Mouse (Mus musculus) hindbrain, embryonic 12.5 days (tissue): Measurements from ENCODE around the gene Spag6. TPM values are rescaled to one million over a fixed set of nuclear protein-coding genes. Genes with fewer than 3 reads are reported as not detected.

ENCODE experiments used
- ATAC-seq: fragments of 200-750 bp; cut with Nextera tagmentation; 2 replicates; pipeline ENCODE4 v1.8.0; 2017; ENCODE audit warnings: moderate TSS enrichment; ENCODE audit not compliant: low FRiP score
- H3K27ac ChIP-seq: fragments of 300-500 bp; sonication (generic); 2 replicates; pipeline ENCODE4 v1.5.1; 2016; ENCODE audit warnings: mild to moderate bottlenecking
- H3K27me3 ChIP-seq: fragments of 300-500 bp; sonication (generic); 2 replicates; pipeline ENCODE4 v1.6.1; 2016; ENCODE audit warnings: mild to moderate bottlenecking
- H3K36me3 ChIP-seq: fragments of 300-500 bp; sonication (generic); 2 replicates; pipeline ENCODE4 v1.6.1; 2016; ENCODE audit warnings: mild to moderate bottlenecking
- H3K4me1 ChIP-seq: fragments of 300-500 bp; sonication (generic); 2 replicates; pipeline ENCODE4 v1.6.1; 2016
- H3K4me2 ChIP-seq: fragments of 300-500 bp; sonication (generic); replicated peaks from 2 replicates; pipeline ENCODE4 v1.6.1; 2016; ENCODE audit warnings: mild to moderate bottlenecking
- H3K4me3 ChIP-seq: fragments of 300-500 bp; sonication (generic); 2 replicates; pipeline ENCODE4 v1.5.1; 2016; ENCODE audit warnings: mild to moderate bottlenecking
- H3K9ac ChIP-seq: fragments of 300-500 bp; sonication (generic); 2 replicates; pipeline ENCODE4 v1.6.1; 2016; ENCODE audit warnings: mild to moderate bottlenecking, moderate library complexity
- H3K9me3 ChIP-seq: fragments of 300-500 bp; sonication (generic); replicated peaks from 2 replicates; pipeline ENCODE4 v1.6.1; 2016; ENCODE audit warnings: mild to moderate bottlenecking
- WGBS: fragments of 180-500 bp; shearing (Covaris S2); methylation state at CpG from one replicate; pipeline ENCODE4 v1.1.7; 2016; 5-methylcytosine and 5-hydroxymethylcytosine counted together
- polyA plus RNA-seq: library from polyadenylated mRNA; unstranded; fragments of >200 nt; fragmentation: Nextera tagmentation; extraction: Ambion mirVana; gene quantifications from 2 replicates; pipeline ENCODE4 v1.2.1, GENCODE M21; 2016

Gene Spag6
- polyA plus RNA-seq, 1 experiment from 2014 or later, result 0.22 TPM

GRCm38 (mm10) chr2:18756144-18756543 lies 62.3 kb downstream of the Spag6 start:
- Histone ChIP-seq H3K9me3 (no peaks in the 10 kb centered on the region), H3K27ac (no peak overlapping the region), H3K4me3 (no peak overlapping the region), H3K36me3 (no peaks in the 10 kb centered on the region), H3K27me3 (no peaks in the 10 kb centered on the region), H3K4me2 (no peak overlapping the region), H3K9ac (no peak overlapping the region), H3K4me1 (no peaks in the 10 kb centered on the region)
- 57% methylated on average over 2 of the region's 2 CpGs for WGBS
- no peak for ATAC-seq

GRCm38 (mm10) chr2:18764846-18765245 lies 71.0 kb downstream of the Spag6 start:
- ATAC-seq, result no peak
- no peak overlapping the region for H3K9ac ChIP-seq
- H3K9me3 ChIP-seq, result no peaks in the 10 kb centered on the region
- H3K27me3 ChIP-seq, result no peaks in the 10 kb centered on the region
- H3K4me1 ChIP-seq, result peaks cover 2% of the 10 kb centered on the region; the same call in 1 of the 2 replicates
- H3K36me3 ChIP-seq, result no peaks in the 10 kb centered on the region
- H3K4me3 ChIP-seq, result no peak overlapping the region
- no peak overlapping the region for H3K27ac ChIP-seq
- H3K4me2 ChIP-seq, result no peak overlapping the region
- 79% methylated on average over 2 of the region's 2 CpGs for WGBS

DNA sequence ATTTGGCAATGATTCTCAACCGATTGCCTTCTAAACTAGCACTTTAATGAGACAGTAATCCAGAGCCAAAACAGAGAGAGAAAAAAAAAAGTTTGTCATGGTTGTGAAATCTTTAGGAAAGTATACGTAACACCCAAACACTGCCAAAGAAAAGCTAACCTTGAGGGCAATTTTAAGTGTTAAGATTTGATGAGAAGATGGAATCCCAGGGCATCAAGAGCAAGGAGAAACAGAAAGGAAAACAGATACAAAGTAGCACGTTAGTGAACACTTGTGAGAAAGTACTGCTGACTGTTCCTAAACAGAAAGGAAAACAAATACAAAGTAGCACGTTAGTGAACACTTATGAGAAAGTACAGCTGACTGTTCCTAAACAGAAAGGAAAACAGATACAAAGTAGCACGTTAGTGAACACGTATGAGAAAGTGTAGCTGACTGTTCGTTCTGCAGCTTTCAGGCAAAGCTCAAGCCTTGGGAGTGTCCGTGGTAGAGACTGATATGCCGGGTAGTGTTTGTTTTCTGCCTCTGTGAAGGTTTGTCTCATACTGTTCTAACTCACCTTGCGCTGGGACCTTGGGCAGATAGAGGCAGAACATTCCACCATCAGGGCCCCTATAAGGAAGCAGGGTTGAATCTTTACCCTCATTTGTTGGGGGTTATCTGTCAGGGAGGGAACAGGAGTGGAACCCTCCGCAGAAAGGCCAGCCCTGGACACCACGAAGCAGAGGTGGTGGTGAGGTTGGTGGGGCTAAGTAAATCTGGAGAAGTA lies 71.8 kb downstream of the Spag6 start:
- ATAC-seq, result no peak
- WGBS, result 70% methylated on average over 12 of the region's 12 CpGs
- H3K4me1 ChIP-seq, result peaks cover 2% of the 10 kb centered on the region; the same call in 1 of the 2 replicates
- H3K4me3 ChIP-seq, result no peak overlapping the region
- H3K36me3 ChIP-seq, result no peaks in the 10 kb centered on the region
- no peak overlapping the region for H3K27ac ChIP-seq
- peak overlapping the region; percentile 6; the same call in 1 of the 2 replicates for H3K4me2 ChIP-seq
- no peaks in the 10 kb centered on the region for H3K27me3 ChIP-seq
- no peaks in the 10 kb centered on the region for H3K9me3 ChIP-seq
- no peak overlapping the region for H3K9ac ChIP-seq

DNA sequence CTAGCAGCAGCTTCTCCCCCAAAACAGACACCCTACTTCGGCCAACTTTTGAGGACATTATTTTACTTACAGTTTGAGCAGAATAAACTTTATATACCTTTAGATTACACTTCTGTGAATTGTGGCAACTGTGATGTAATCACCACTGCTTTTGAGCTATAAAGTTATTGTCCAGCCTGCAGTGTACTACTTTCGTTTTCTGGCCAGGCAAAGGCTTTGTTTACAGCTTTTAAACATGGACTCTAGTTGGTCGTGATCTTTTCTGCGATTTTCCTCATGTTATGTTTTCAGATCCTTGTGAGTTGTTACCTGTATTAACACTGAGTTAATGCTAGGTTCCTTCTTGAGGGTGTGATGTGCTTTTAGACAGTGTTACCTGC lies 72.6 kb downstream of the Spag6 start:
- Histone ChIP-seq H3K36me3 (no peaks in the 10 kb centered on the region), H3K27me3 (no peaks in the 10 kb centered on the region), H3K27ac (peak overlapping the region; percentile 95), H3K4me3 (peak overlapping the region; percentile 61), H3K9ac (peak overlapping the region; percentile 91), H3K4me2 (peak overlapping the region; percentile 55), H3K9me3 (no peaks in the 10 kb centered on the region), H3K4me1 (peaks cover 2% of the 10 kb centered on the region; the same call in 1 of the 2 replicates)
- WGBS, result 54% methylated on average over 4 of the region's 4 CpGs
- ATAC-seq, result peak; percentile 9; the same call in 1 of the 2 replicates

DNA sequence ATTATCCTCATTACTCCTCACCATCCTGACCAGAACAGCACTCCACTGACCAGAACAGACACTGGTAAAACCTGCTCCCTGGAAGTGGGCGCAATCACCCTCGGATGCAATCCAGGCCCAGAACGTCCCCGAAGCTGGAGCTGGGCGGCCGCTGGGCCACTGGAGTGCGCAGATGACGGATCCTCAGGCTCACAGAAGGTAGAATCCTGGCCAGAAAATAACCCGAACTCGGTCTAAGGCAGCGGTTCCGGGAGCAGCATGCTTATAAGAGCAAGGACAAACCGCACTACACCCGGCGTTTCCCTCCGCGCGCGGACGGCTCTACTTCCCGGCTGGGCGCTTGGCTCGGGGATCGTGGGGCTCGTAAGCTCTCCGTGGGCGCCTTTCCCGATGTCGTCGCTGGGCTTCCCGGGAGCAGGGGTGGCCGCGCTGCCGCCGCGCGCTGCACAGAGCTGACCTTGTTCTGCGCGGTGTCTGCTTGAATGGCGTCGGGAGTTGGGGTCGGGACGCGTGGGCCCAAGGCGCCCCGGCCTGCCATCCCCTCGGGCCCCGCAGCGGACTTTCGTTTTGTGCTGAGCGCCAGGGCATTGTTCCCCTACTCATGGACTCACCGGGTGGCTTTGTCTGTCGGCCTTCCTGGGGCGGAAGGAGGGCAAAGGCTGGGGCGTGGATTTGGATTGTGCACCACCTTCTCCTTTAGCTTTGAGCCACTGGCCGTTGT lies 73.1 kb downstream of the Spag6 start:
- no peaks in the 10 kb centered on the region for H3K9me3 ChIP-seq
- H3K27ac ChIP-seq, result peak overlapping the region; percentile 95
- peak overlapping the region; percentile 55 for H3K4me2 ChIP-seq
- no peaks in the 10 kb centered on the region for H3K36me3 ChIP-seq
- peak overlapping the region; percentile 91 for H3K9ac ChIP-seq
- under 1% methylated on average over 56 of the region's 56 CpGs for WGBS
- peaks cover 2% of the 10 kb centered on the region; the same call in 1 of the 2 replicates for H3K4me1 ChIP-seq
- no peaks in the 10 kb centered on the region for H3K27me3 ChIP-seq
- H3K4me3 ChIP-seq, result peak overlapping the region; percentile 61
- ATAC-seq, result peak; percentile 90

GRCm38 (mm10) chr2:18768414-18768813 lies 74.6 kb downstream of the Spag6 start:
- no peak for ATAC-seq
- Histone ChIP-seq H3K27me3 (no peaks in the 10 kb centered on the region), H3K27ac (no peak overlapping the region), H3K4me3 (no peak overlapping the region), H3K9ac (no peak overlapping the region), H3K9me3 (no peaks in the 10 kb centered on the region), H3K36me3 (no peaks in the 10 kb centered on the region), H3K4me2 (no peak overlapping the region), H3K4me1 (peaks cover 2% of the 10 kb centered on the region; the same call in 1 of the 2 replicates)
- WGBS, result 88% methylated on average over 2 of the region's 2 CpGs

- H3K27ac ChIP-seq, result no peak overlapping the region
- no peaks in the 10 kb centered on the region for H3K4me1 ChIP-seq
- H3K4me2 ChIP-seq, result no peak overlapping the region
- H3K36me3 ChIP-seq, result no peaks in the 10 kb centered on the region
- H3K9me3 ChIP-seq, result no peaks in the 10 kb centered on the region
- ATAC-seq, result no peak
- no peak overlapping the region for H3K4me3 ChIP-seq
- no peak overlapping the region for H3K9ac ChIP-seq
- peaks cover 3% of the 10 kb centered on the region for H3K27me3 ChIP-seq
- 91% methylated on average over 8 of the region's 8 CpGs for WGBS
Observed at GRCm38 (mm10) chr2:18772413-18772812, 78.6 kb downstream of the Spag6 start.

DNA sequence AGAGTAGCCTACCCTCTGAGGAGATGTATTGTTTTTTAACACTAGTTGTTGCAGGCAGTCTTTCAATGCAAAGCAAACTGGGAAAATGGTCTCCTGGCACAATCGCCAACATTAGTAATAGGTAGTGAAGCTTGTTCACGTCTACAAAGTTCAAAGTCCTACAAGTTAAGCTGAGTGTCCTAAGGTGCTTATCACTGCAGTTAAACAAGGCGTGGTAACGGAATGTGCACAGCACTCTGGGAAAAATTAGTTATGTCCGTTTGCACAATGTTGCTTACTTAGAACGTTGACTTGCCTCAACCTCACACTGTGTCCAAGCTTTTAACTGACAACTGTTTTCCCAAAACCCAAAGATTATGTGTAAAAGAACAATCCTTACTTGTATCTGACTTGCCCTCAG lies 80.5 kb downstream of the Spag6 start:
- ATAC-seq, result no peak
- H3K27me3 ChIP-seq, result peaks cover 3% of the 10 kb centered on the region
- H3K4me1 ChIP-seq, result peaks cover 9% of the 10 kb centered on the region
- 91% methylated on average over 6 of the region's 6 CpGs for WGBS
- no peaks in the 10 kb centered on the region for H3K9me3 ChIP-seq
- no peak overlapping the region for H3K4me2 ChIP-seq
- no peak overlapping the region for H3K4me3 ChIP-seq
- no peak overlapping the region for H3K9ac ChIP-seq
- H3K36me3 ChIP-seq, result no peaks in the 10 kb centered on the region
- no peak overlapping the region for H3K27ac ChIP-seq

GRCm38 (mm10) chr2:18778220-18778619 lies 84.4 kb downstream of the Spag6 start:
- H3K27me3 ChIP-seq, result peaks cover 3% of the 10 kb centered on the region
- 12% methylated on average over 9 of the region's 9 CpGs for WGBS
- peak; percentile 93 for ATAC-seq

GRCm38 (mm10) chr2:18779830-18780229 lies 86.0 kb downstream of the Spag6 start:
- WGBS, result 64% methylated on average over 3 of the region's 3 CpGs
- H3K9ac ChIP-seq, result no peak overlapping the region
- H3K4me2 ChIP-seq, result no peak overlapping the region
- H3K9me3 ChIP-seq, result no peaks in the 10 kb centered on the region
- H3K36me3 ChIP-seq, result no peaks in the 10 kb centered on the region
- no peak overlapping the region for H3K4me3 ChIP-seq
- H3K4me1 ChIP-seq, result peaks cover 9% of the 10 kb centered on the region
- H3K27me3 ChIP-seq, result peaks cover 3% of the 10 kb centered on the region
- ATAC-seq, result no peak
- H3K27ac ChIP-seq, result no peak overlapping the region

More at GRCm38 (mm10) chr2:18778220-18778619, 84.4 kb downstream of the Spag6 start:
- Histone ChIP-seq H3K4me3 (no peak overlapping the region), H3K27ac (no peak overlapping the region), H3K9ac (no peak overlapping the region), H3K9me3 (no peaks in the 10 kb centered on the region), H3K36me3 (no peaks in the 10 kb centered on the region), H3K4me2 (no peak overlapping the region), H3K4me1 (peaks cover 9% of the 10 kb centered on the region)

DNA sequence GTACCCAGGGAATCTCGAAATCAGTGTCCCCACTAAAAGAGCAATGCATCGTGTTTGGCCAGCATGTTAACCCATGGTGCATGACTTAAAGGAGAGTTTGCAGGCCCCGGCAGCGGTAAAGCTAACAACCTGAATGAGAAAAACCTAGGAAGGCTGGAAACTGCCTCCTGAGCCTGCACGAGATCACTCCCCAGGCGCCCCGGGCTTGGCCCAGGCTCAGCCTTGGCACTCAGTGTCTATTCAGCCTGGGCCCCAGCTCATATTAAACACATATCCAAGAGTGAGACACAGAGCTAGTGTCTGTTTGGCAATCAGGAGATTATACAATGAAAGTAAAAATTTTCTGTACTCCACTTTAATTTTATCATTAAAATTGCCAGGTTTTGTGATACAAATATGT lies 87.5 kb downstream of the Spag6 start:
- Histone ChIP-seq H3K27ac (no peak overlapping the region), H3K36me3 (no peaks in the 10 kb centered on the region), H3K4me3 (no peak overlapping the region), H3K27me3 (peaks cover 3% of the 10 kb centered on the region), H3K9me3 (no peaks in the 10 kb centered on the region), H3K9ac (no peak overlapping the region), H3K4me2 (no peak overlapping the region), H3K4me1 (peaks cover 9% of the 10 kb centered on the region)
- ATAC-seq, result no peak
- WGBS, result 85% methylated on average over 7 of the region's 7 CpGs

GRCm38 (mm10) chr2:18794261-18794660 lies 100.4 kb downstream of the Spag6 start:
- Histone ChIP-seq H3K4me3 (no peak overlapping the region), H3K4me1 (no peaks in the 10 kb centered on the region), H3K4me2 (no peak overlapping the region), H3K9me3 (no peaks in the 10 kb centered on the region), H3K27ac (no peak overlapping the region), H3K9ac (no peak overlapping the region), H3K36me3 (no peaks in the 10 kb centered on the region), H3K27me3 (no peaks in the 10 kb centered on the region; the same call in 1 of the 2 replicates)
- WGBS, result 79% methylated on average over 4 of the region's 4 CpGs
- ATAC-seq, result no peak
